In the genomic region with DNA sequence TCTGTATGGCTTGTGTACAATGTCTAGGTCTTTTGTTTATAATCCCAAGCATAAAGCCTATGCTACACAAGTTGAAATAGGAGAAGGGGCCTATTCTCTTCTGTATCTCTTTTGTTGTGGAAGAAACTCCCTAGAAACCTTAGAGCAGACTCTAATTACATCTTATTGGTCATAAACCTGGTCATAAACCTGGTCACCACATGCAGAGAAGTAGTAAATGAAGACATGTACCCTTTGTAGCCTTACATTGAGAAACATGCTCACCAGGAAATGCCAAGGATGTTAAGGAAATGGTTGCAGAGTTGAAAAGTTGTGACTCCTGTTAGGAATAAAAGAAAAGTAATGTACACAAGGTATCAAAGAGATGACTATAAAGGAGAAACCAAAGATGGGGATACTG, we compare ENCODE assay signal across 14 mouse cellular contexts. TPM values are rescaled to one million over a fixed set of nuclear protein-coding genes. Genes with fewer than 3 reads are reported as not detected.
"Had no signal": no experiment of that assay in that cellular context is flagged by ENCODE, and none has a peak within 500 bp of the region (broad histone marks: within the 10 kb centered on the region; RNA-seq: fewer than 3 reads in every experiment).

No protein-coding gene starts in this region.

- H3K27ac ChIP-seq: midbrain, embryonic 13.5 days; midbrain, embryonic 15.5 days; neural tube, embryonic 12.5 days had no signal

- H3K4me1 ChIP-seq: midbrain, embryonic 13.5 days; midbrain, embryonic 15.5 days; neural tube, embryonic 12.5 days had no signal

- H3K9ac ChIP-seq: lung, embryonic 14.5 days; midbrain, embryonic 13.5 days; midbrain, embryonic 15.5 days; neural tube, embryonic 12.5 days had no signal

- H3K36me3 ChIP-seq: midbrain, embryonic 13.5 days; midbrain, embryonic 15.5 days; neural tube, embryonic 12.5 days had no signal

- H3K9me3 ChIP-seq: megakaryocyte, embryonic 14.5 days; midbrain, embryonic 13.5 days; midbrain, embryonic 15.5 days; neural tube, embryonic 12.5 days had no signal

- ATAC-seq: midbrain, embryonic 13.5 days; midbrain, embryonic 15.5 days had no signal

- H3K27me3 ChIP-seq: megakaryocyte, embryonic 14.5 days; midbrain, embryonic 13.5 days; midbrain, embryonic 15.5 days; neural tube, embryonic 12.5 days had no signal

- DNase-seq: lung, adult 18-20 months; lung, embryonic 14.5 days; lung, postnatal 10 days; lung, postnatal 4 days; right cerebral cortex, postnatal 14 days; spleen, adult 18-20 months; thymus, postnatal 14 days; thymus, postnatal 36 days had no signal

- H3K4me3 ChIP-seq: megakaryocyte, embryonic 14.5 days; midbrain, embryonic 13.5 days; midbrain, embryonic 15.5 days; neural tube, embryonic 12.5 days had no signal

- H3K4me2 ChIP-seq: lung, embryonic 14.5 days; midbrain, embryonic 11.5 days; midbrain, embryonic 13.5 days; midbrain, embryonic 15.5 days; neural tube, embryonic 12.5 days had no signal

RNA-seq across cellular contexts. Expression of a gene that starts 3.4 kb away (rescaled TPM):
- polyA plus RNA-seq: neural tube, embryonic 14.5 days had no signal
